Mouse (Mus musculus) olfactory bulb, adult 2 months (tissue): Measurements from ENCODE around the gene Vwa2.

Experiments
- CTCF ChIP-seq: fragments of 200-500 bp; IDR thresholded peaks from 2 replicates; pipeline ENCODE4 v1.5.1; 2012; ENCODE audit warnings: low read depth, mild to moderate bottlenecking, low read length, moderate library complexity; ENCODE audit not compliant: insufficient read depth
- POLR2A ChIP-seq: fragments of 200-500 bp; IDR thresholded peaks from 2 replicates; pipeline ENCODE4 v1.6.1; 2012; ENCODE audit warnings: mild to moderate bottlenecking, low read depth, low read length, moderate library complexity; ENCODE audit not compliant: insufficient read depth

- TF ChIP-seq POLR2A = no peak
- TF ChIP-seq CTCF = no peak
Measured at GRCm38 (mm10) chr19:56949868-56950267, 75.8 kb downstream of the Vwa2 start.
